Mouse (Mus musculus): ENCODE measurements around the gene Vdac2.

- no peak for TF ChIP-seq CTCF (IDR thresholded peaks at IDR 0.05; ENCODE audit: low read depth, low read length)
- TF ChIP-seq POLR2A (IDR thresholded peaks at IDR 0.05; ENCODE audit: insufficient read depth, low read length): no peak
These were observed 24.7 kb downstream of the Vdac2 start for GRCm38 (mm10) chr14:21849524-21850418.

All from ES-Bruce4 (cell line).